Mouse (Mus musculus) right cerebral cortex, postnatal 4 days (tissue): ENCODE results near the gene Plekha7.

Experiments
- DNase-seq: peaks from one replicate; pipeline ENCODE4 v3.0.0-alpha.2; 2022

Plekha7 gene

GRCm38 (mm10) chr7:116217747-116218146 is 90.4 kb downstream of the Plekha7 start:
- no peak for DNase-seq

GRCm38 (mm10) chr7:116211904-116212303 is 96.3 kb downstream of the Plekha7 start:
- DNase-seq, result no peak

- no peak for DNase-seq
These were observed 98.1 kb downstream of the Plekha7 start for GRCm38 (mm10) chr7:116209926-116210631.

GRCm38 (mm10) chr7:116208880-116209279 is 99.3 kb downstream of the Plekha7 start:
- DNase-seq, result no peak

GRCm38 (mm10) chr7:116206806-116207571 is 101.2 kb downstream of the Plekha7 start:
- no peak for DNase-seq

GRCm38 (mm10) chr7:116205451-116205850 is 102.7 kb downstream of the Plekha7 start:
- DNase-seq, result no peak

GRCm38 (mm10) chr7:116202033-116202681 is 106.0 kb downstream of the Plekha7 start:
- DNase-seq, result no peak

GRCm38 (mm10) chr7:116200951-116201351 is 107.2 kb downstream of the Plekha7 start:
- DNase-seq, result no peak

GRCm38 (mm10) chr7:116200544-116200943 is 107.6 kb downstream of the Plekha7 start:
- no peak for DNase-seq

GRCm38 (mm10) chr7:116198902-116199301 is 109.3 kb downstream of the Plekha7 start:
- DNase-seq, result no peak

GRCm38 (mm10) chr7:116198407-116198806 is 109.8 kb downstream of the Plekha7 start:
- DNase-seq, result no peak

- DNase-seq, result no peak
These were observed 111.0 kb downstream of the Plekha7 start for GRCm38 (mm10) chr7:116196974-116197679.

- DNase-seq, result no peak
These were observed 113.2 kb downstream of the Plekha7 start for GRCm38 (mm10) chr7:116194996-116195395.

- no peak for DNase-seq
These were observed 115.2 kb downstream of the Plekha7 start for GRCm38 (mm10) chr7:116192966-116193365.

GRCm38 (mm10) chr7:116192096-116192595 is 116.0 kb downstream of the Plekha7 start:
- DNase-seq, result no peak

- no peak for DNase-seq
These were observed 117.0 kb downstream of the Plekha7 start for GRCm38 (mm10) chr7:116191138-116191537.

- no peak for DNase-seq
These were observed 118.5 kb downstream of the Plekha7 start for GRCm38 (mm10) chr7:116189708-116190107.

- DNase-seq, result no peak
These were observed 119.8 kb downstream of the Plekha7 start for GRCm38 (mm10) chr7:116188391-116188790.

- DNase-seq, result no peak
These were observed 120.7 kb downstream of the Plekha7 start for GRCm38 (mm10) chr7:116187521-116187920.

- no peak for DNase-seq
These were observed 121.3 kb downstream of the Plekha7 start for GRCm38 (mm10) chr7:116186847-116187246.

GRCm38 (mm10) chr7:116186156-116186555 is 122.0 kb downstream of the Plekha7 start:
- DNase-seq, result no peak

GRCm38 (mm10) chr7:116184358-116185057 is 123.7 kb downstream of the Plekha7 start:
- DNase-seq, result no peak
